Mouse (Mus musculus): ENCODE measurements around the gene Hist1h2bf. TPM values are rescaled to one million over a fixed set of nuclear protein-coding genes. Genes with fewer than 3 reads are reported as not detected.
"Not testable (repeated sequence)": the region's sequence is repeated elsewhere in the genome, so short reads cannot be mapped to it uniquely, and the experiment has no call there.

The Hist1h2bf gene
- total and polyA plus RNA-seq, 3 experiments = 2.2 to 1,093 TPM; not detected in 1

- not testable (repeated sequence) for DNase-seq (ENCODE audit: low read depth, low spot score); H3K9ac ChIP-seq (ENCODE audit: control insufficient read depth, low read depth, low read length, poor library complexity, severe bottlenecking); H3K4me1 ChIP-seq (ENCODE audit: control insufficient read depth in 1 of 2, insufficient read depth in 2 of 2, low read length in 2 of 2); H3K27me3 ChIP-seq (ENCODE audit: control insufficient read depth in 1 of 2, insufficient read depth in 2 of 2, low read length in 2 of 2); H3K9me3 ChIP-seq (replicated peaks; ENCODE audit: insufficient read depth, low read length); H3K27ac ChIP-seq (ENCODE audit: control insufficient read depth, low read depth, low read length); H3K79me2 ChIP-seq (ENCODE audit: control insufficient read depth, insufficient read depth, low read length, poor library complexity); H3K4me3 ChIP-seq (ENCODE audit: control insufficient read depth in 1 of 2, insufficient read depth in 1 of 2, low read depth in 2 of 2, low read length in 2 of 2)
- H3K36me3 ChIP-seq (ENCODE audit: control insufficient read depth in 1 of 2, insufficient read depth in 2 of 2, low read length in 2 of 2) = peaks cover 0 to 19% of the 10 kb centered on the region in 2 experiments; a peak in 2 of 4 replicates
- TF ChIP-seq TBP (IDR thresholded peaks at IDR 0.05; ENCODE audit: low read depth, low read length) = peak; percentile 70
These were observed 34.2 kb downstream of the Hist1h2bf start for GRCm38 (mm10) chr13:23539821-23540220.

GRCm38 (mm10) chr13:23538249-23538648 lies 35.7 kb downstream of the Hist1h2bf start:
- H3K36me3 ChIP-seq (ENCODE audit: control insufficient read depth in 1 of 2, insufficient read depth in 2 of 2, low read length in 2 of 2) = peaks cover 0 to 20% of the 10 kb centered on the region in 2 experiments; a peak in 2 of 4 replicates
- DNase-seq (ENCODE audit: low read depth, low spot score) = peak; percentile 58
- H3K27me3 ChIP-seq (ENCODE audit: control insufficient read depth in 1 of 2, insufficient read depth in 2 of 2, low read length in 2 of 2) = no peaks in the 10 kb centered on the region
- H3K4me3 ChIP-seq (ENCODE audit: control insufficient read depth in 1 of 2, insufficient read depth in 1 of 2, low read depth in 2 of 2, low read length in 2 of 2) = no peak overlapping the region
- peaks cover 2 to 4% of the 10 kb centered on the region in 2 experiments; a peak in 3 of 4 replicates for H3K4me1 ChIP-seq (ENCODE audit: control insufficient read depth in 1 of 2, insufficient read depth in 2 of 2, low read length in 2 of 2)
- TF ChIP-seq EP300 (IDR thresholded peaks at IDR 0.05; ENCODE audit: low read depth in 1 of 2, low read length in 2 of 2) (no peak), ELF1 (IDR thresholded peaks at IDR 0.05; ENCODE audit: low read depth, low read length) (no peak), POLR2A (IDR thresholded peaks at IDR 0.05; ENCODE audit: control insufficient read depth in 1 of 2, insufficient read depth in 1 of 2, low read depth in 1 of 2, low read length in 2 of 2, poor library complexity in 1 of 2) (no peak), UBTF (IDR thresholded peaks at IDR 0.05; ENCODE audit: borderline replicate concordance, insufficient read depth, low read depth, low read length) (no peak), JUND (IDR thresholded peaks at IDR 0.05; ENCODE audit: low read depth, low read length) (no peak), USF1 (IDR thresholded peaks at IDR 0.05; ENCODE audit: low read depth, low read length) (no peak), USF2 (IDR thresholded peaks at IDR 0.05; ENCODE audit: borderline replicate concordance in 1 of 2, insufficient read depth in 1 of 2, low read depth in 1 of 2, low read length in 2 of 2) (no peak)
- H3K9ac ChIP-seq (ENCODE audit: control insufficient read depth, low read depth, low read length, poor library complexity, severe bottlenecking) = no peak overlapping the region
- no peak overlapping the region for H3K27ac ChIP-seq (ENCODE audit: control insufficient read depth, low read depth, low read length)
- no peaks in the 10 kb centered on the region for H3K9me3 ChIP-seq (replicated peaks; ENCODE audit: insufficient read depth, low read length)
- peaks cover 4% of the 10 kb centered on the region; the same call in 1 of the 2 replicates for H3K79me2 ChIP-seq (ENCODE audit: control insufficient read depth, insufficient read depth, low read length, poor library complexity)

- Histone ChIP-seq H3K4me1 (ENCODE audit: control insufficient read depth in 1 of 2, insufficient read depth in 2 of 2, low read length in 2 of 2) (peaks cover 2 to 4% of the 10 kb centered on the region in 2 experiments; a peak in 3 of 4 replicates), H3K4me3 (ENCODE audit: control insufficient read depth in 1 of 2, insufficient read depth in 1 of 2, low read depth in 2 of 2, low read length in 2 of 2) (no peak overlapping the region), H3K27me3 (ENCODE audit: control insufficient read depth in 1 of 2, insufficient read depth in 2 of 2, low read length in 2 of 2) (no peaks in the 10 kb centered on the region), H3K9ac (ENCODE audit: control insufficient read depth, low read depth, low read length, poor library complexity, severe bottlenecking) (peak overlapping the region; percentile 16), H3K36me3 (ENCODE audit: control insufficient read depth in 1 of 2, insufficient read depth in 2 of 2, low read length in 2 of 2) (peaks cover 0 to 30% of the 10 kb centered on the region in 2 experiments; a peak in 2 of 4 replicates), H3K27ac (ENCODE audit: control insufficient read depth, low read depth, low read length) (no peak overlapping the region; the same call in 1 of the 2 replicates), H3K79me2 (ENCODE audit: control insufficient read depth, insufficient read depth, low read length, poor library complexity) (peaks cover 4% of the 10 kb centered on the region; the same call in 1 of the 2 replicates), H3K9me3 (replicated peaks; ENCODE audit: insufficient read depth, low read length) (no peaks in the 10 kb centered on the region)
- TF ChIP-seq BHLHE40 (IDR thresholded peaks at IDR 0.05; ENCODE audit: borderline replicate concordance, low read depth, low read length) = no peak
- TF ChIP-seq E2F4 (IDR thresholded peaks at IDR 0.05; ENCODE audit: borderline replicate concordance, low read depth, low read length) = no peak
- TF ChIP-seq ZKSCAN1 (IDR thresholded peaks at IDR 0.05; ENCODE audit: low read depth, low read length) = no peak
- TF ChIP-seq MAX (IDR thresholded peaks at IDR 0.05; ENCODE audit: low read length) = no peak
- no peak for TF ChIP-seq ELF1 (IDR thresholded peaks at IDR 0.05; ENCODE audit: low read depth, low read length)
- DNase-seq (ENCODE audit: low read depth, low spot score) = peak; percentile 61
These were observed 36.8 kb downstream of the Hist1h2bf start for GRCm38 (mm10) chr13:23537006-23537710.

Data from MEL (cell line).